Mouse (Mus musculus): Measurements from ENCODE around the gene Gm9195. TPM values are rescaled to one million over a fixed set of nuclear protein-coding genes. Genes with fewer than 3 reads are reported as not detected.

The Gm9195 gene
- 0.04 TPM for polyA plus RNA-seq (2017; shearing (Covaris generic))

DNA sequence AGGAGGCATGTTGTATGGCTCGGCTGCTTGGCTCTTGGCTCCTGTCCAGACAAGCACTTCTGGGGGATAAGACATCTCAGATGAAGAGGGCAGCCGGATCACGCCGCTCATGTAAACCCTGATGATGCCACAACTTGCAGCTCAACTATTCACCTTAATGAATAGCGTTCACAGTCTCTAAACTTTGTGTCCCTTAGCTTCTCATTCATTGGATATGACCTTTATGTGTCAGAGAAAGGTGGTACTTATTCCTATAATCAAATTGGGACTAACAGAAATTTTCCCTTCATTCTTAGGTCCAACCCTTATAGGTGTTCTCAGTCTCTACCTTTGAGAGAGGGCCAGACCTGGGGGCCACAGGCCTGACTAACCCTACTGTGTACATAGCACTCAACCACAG is at the start of gene Gm9195:
Gene Gm9195, minus strand, starts transcription at position 101 of the 400 bp plus-strand sequence.

Other genes with a start within 250 kb of the Gm9195 start
- 49.6 TPM for gene Fndc3a, start 218.2 kb upstream of the Gm9195 start, polyA plus RNA-seq (2017; shearing (Covaris generic))